Mouse (Mus musculus) heart, adult 2 months (tissue): ENCODE measurements around the gene Bod1l.

Source experiments
- CTCF ChIP-seq: fragments of 200-600 bp; IDR thresholded peaks from 2 replicates; pipeline ENCODE4 v1.8.1; 2022; ENCODE audit warnings: antibody characterized with exemption, mild to moderate bottlenecking, moderate library complexity
- POLR2A ChIP-seq: fragments of 200-500 bp; IDR thresholded peaks from 2 replicates; pipeline ENCODE4 v1.6.1; 2011; ENCODE audit warnings: mild to moderate bottlenecking, low read depth, low read length, control low read depth; ENCODE audit not compliant: insufficient read depth

- TF ChIP-seq CTCF (no peak), POLR2A (no peak)
Measured at GRCm38 (mm10) chr5:41788877-41789276, 55.2 kb downstream of the Bod1l start.
